13 mouse cellular contexts compared by ENCODE assay signal in the genomic region with DNA sequence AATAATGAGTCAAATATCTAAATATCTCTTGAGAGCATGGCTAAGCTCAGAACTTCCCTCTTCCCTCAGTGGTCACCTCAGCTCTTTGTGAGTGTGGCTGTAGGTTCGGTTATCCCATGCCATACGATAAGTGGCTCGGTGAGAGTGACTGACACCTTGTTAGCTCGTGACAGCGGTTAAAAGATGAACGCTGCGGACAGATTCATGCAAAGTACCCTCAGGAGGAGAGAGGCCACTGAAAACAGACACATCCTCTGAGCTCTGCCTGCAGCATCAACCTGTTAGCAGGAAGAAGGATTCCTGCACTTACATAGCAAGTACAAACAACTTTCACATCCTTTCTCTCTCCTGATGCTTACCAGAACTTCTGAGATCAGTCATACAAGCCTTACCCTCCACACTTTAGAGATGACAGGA.
DNase-seq lines count a peak whose midpoint lies in the region; TF ChIP-seq lines count a peak whose summit lies in the region.
"Had no signal": no experiment of that assay in that cellular context is flagged by ENCODE, and none has a peak within 500 bp of the region (broad histone marks: within the 10 kb centered on the region; RNA-seq: fewer than 3 reads in every experiment).

No protein-coding gene starts in this region.

- no peaks in the 10 kb centered on the region for H3K36me3 ChIP-seq in thymus, adult 2 months (ENCODE audit: control insufficient read depth, insufficient read depth, low read length)
- H3K36me3 ChIP-seq: hindbrain, embryonic 15.5 days; midbrain, embryonic 10.5 days had no signal

- WGBS in thymus, adult 2 months, result 9% methylated on average over 7 of the region's 7 CpGs

- H3K27ac ChIP-seq in thymus, adult 2 months (ENCODE audit: control insufficient read depth, insufficient read depth, low read length), result peak overlapping the region; percentile 64
- no peak overlapping the region for H3K27ac ChIP-seq in layer of hippocampus, adult 2 months
- H3K27ac ChIP-seq: hindbrain, embryonic 15.5 days; kidney, postnatal 0 days; midbrain, embryonic 10.5 days had no signal

- peaks cover 28% of the 10 kb centered on the region for H3K4me1 ChIP-seq in thymus, adult 2 months (replicated peaks; ENCODE audit: control insufficient read depth, insufficient read depth, low read length)
- H3K4me1 ChIP-seq: hindbrain, embryonic 15.5 days had no signal

- DNase-seq in heart, adult 11 months, result peak; percentile 72
- no peak for DNase-seq in heart, postnatal 10 days
- DNase-seq in thymus, adult 2 months, result no peak
- no peak for DNase-seq in thymus, postnatal 10 days (ENCODE audit: low spot score in 2 of 2)
- peak; percentile 75 for DNase-seq in naive thymus-derived CD4-positive, alpha-beta T cell, adult 2 months (ENCODE audit: low read depth)
- DNase-seq in layer of hippocampus, adult 18-20 months (ENCODE audit: low spot score in 2 of 2), result no peak
- DNase-seq in layer of hippocampus, adult 2 months (ENCODE audit: low spot score in 2 of 2), result no peak
- no peak for DNase-seq in cerebellum, adult 9-11 months
- DNase-seq: adrenal gland, postnatal 36 days; cerebellum, adult 2 months had no signal

- no peak overlapping the region; the same call in 1 of the 2 replicates for H3K4me3 ChIP-seq in thymus, adult 2 months (ENCODE audit: control insufficient read depth, insufficient read depth, low read length)
- H3K4me3 ChIP-seq in layer of hippocampus, adult 2 months, result no peak overlapping the region
- H3K4me3 ChIP-seq: hindbrain, embryonic 15.5 days; midbrain, embryonic 10.5 days had no signal

- TF ChIP-seq POLR2A in thymus, adult 2 months (IDR thresholded peaks at IDR 0.05; ENCODE audit: control insufficient read depth, extremely low read depth, insufficient read depth, low read length, poor library complexity), result no peak

- no peaks in the 10 kb centered on the region for H3K27me3 ChIP-seq in thymus, adult 2 months (ENCODE audit: control insufficient read depth, insufficient read depth, low read length)
- H3K27me3 ChIP-seq: hindbrain, embryonic 15.5 days had no signal

- intact Hi-C loops in heart, postnatal 10 days (cut with DNase I), result no loop called here

- no peak for TF ChIP-seq CTCF in thymus, adult 2 months (IDR thresholded peaks at IDR 0.05; ENCODE audit: borderline replicate concordance, control insufficient read depth, extremely low read depth, insufficient read depth, low read length, poor library complexity)
- no peak for TF ChIP-seq CTCF in layer of hippocampus, adult 2 months (conservative IDR thresholded peaks at IDR 0.05)

Comparison
In these comparisons a context has a peak if more than half of its experiments do, and no peak if none do; other contexts are left out.
1. DNase-seq: peak in heart, adult 11 months (single experiment) and naive thymus-derived CD4-positive, alpha-beta T cell, adult 2 months (single experiment); none in heart, postnatal 10 days (0 of 2), thymus, adult 2 months (single experiment), thymus, postnatal 10 days (0 of 2), layer of hippocampus, adult 18-20 months (0 of 2), layer of hippocampus, adult 2 months (0 of 2) and cerebellum, adult 9-11 months (single experiment).